ENCODE assay signal across 8 mouse cellular contexts in the genomic region with DNA sequence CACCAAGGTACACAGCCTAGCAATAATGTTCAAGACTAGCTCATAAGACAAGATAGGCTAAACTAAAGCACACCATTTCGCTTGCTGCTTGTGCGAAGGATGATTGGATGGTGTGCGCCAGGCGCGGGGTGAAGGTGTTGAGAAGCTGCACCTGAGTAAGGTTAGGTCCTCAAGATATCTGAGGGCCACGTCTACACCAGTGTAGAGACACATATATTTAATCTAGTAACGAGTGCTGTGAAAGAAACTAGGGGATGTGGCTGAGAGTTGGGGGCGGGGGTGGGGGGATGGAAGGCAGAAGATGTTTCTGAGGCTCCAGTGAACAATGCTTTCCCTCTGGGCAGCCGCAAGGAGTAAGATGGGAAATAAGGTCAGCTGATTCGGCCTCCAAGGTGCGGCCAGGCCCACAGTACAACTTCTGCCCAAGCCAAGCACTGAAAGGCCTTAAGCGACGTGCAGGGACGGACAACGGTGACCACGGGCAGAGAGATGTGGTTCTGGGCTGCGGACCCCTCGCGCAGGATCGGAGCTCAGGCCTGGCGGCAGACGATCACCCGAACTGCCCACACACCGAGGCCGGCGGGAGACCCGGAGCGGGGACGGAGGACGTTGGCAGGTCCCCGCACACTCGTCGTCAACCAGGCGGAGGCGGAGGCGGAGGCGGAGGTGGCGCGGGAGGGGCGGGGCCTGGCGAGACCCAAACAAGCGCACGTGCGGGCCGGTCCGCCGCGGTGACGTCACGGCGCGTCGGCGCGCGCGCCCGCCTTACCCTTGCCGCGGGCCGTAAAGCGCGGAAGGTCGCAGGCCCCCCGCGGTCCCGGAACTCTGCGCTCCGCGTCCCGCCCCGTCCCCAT. TPM values are rescaled to one million over a fixed set of nuclear protein-coding genes. Genes with fewer than 3 reads are reported as not detected.
DNase-seq lines count a peak whose midpoint lies in the region; ATAC-seq and TF ChIP-seq lines count a peak whose summit lies in the region.

A gene (plus strand): TSS at position 766 of the 854 bp plus-strand sequence.

- H3K9ac ChIP-seq in heart, embryonic 11.5 days (ENCODE audit: low read depth, low read length): peak within 1 kb of the TSS; percentile 75
- H3K9ac ChIP-seq in kidney, embryonic 16.5 days (replicated peaks; ENCODE audit: low read length): peak within 1 kb of the TSS; percentile 75
- H3K9ac ChIP-seq in liver, adult 2 months (ENCODE audit: low read depth, low read length): peak within 1 kb of the TSS; percentile 84

- ATAC-seq in erythroblast, adult 5-6 weeks (replicated peaks; ENCODE audit: low FRiP score, poor library complexity, severe bottlenecking): peak; percentile 93
- peak; percentile 93 for ATAC-seq in heart, embryonic 11.5 days (replicated peaks; ENCODE audit: insufficient number of reproducible peaks, low FRiP score, low TSS enrichment)
- peak; percentile 95 for ATAC-seq in kidney, embryonic 16.5 days (ENCODE audit: low FRiP score, low TSS enrichment)

- DNase-seq in B cell, adult 2 months: peak; percentile 95 to 96
- peak; percentile 90 for DNase-seq in brain, adult 2 months (ENCODE audit: low read depth, low spot score)
- DNase-seq in liver, adult 2 months (ENCODE audit: extremely low read depth, low read depth, low spot score): peak; percentile 53
- DNase-seq in splenic B cell, adult 2 months (ENCODE audit: low read depth, low spot score): peak; percentile 94

- no peak within 1 kb of the TSS for H3K27ac ChIP-seq in heart, embryonic 11.5 days (ENCODE audit: low read depth, low read length)
- peak within 1 kb of the TSS; percentile 79 for H3K27ac ChIP-seq in kidney, embryonic 16.5 days (ENCODE audit: low read length)
- peak within 1 kb of the TSS; percentile 59 for H3K27ac ChIP-seq in liver, adult 2 months (replicated peaks; ENCODE audit: insufficient read depth, low read depth, low read length)

- H3K4me1 ChIP-seq in heart, embryonic 11.5 days (ENCODE audit: control insufficient read depth, insufficient read depth, low read length): peaks cover 13% of the 10 kb centered on the region
- peaks cover 15% of the 10 kb centered on the region; the same call in 1 of the 2 replicates for H3K4me1 ChIP-seq in kidney, embryonic 16.5 days (ENCODE audit: insufficient read depth, low read length)
- peaks cover 11% of the 10 kb centered on the region for H3K4me1 ChIP-seq in liver, adult 2 months (ENCODE audit: control insufficient read depth, insufficient read depth, low read length)

- peaks cover 18% of the 10 kb centered on the region for H3K79me2 ChIP-seq in liver, adult 2 months (ENCODE audit: control insufficient read depth, insufficient read depth, low read length)
- H3K79me2 ChIP-seq in myocyte (ENCODE audit: control insufficient read depth, insufficient read depth): peaks cover 17% of the 10 kb centered on the region

- H3ac ChIP-seq in myocyte (ENCODE audit: control insufficient read depth, insufficient read length): peak within 1 kb of the TSS; percentile 50

- H3K36me3 ChIP-seq in heart, embryonic 11.5 days (ENCODE audit: control insufficient read depth, insufficient read depth, low read length): no peaks in the 10 kb centered on the region
- no peaks in the 10 kb centered on the region for H3K36me3 ChIP-seq in kidney, embryonic 16.5 days (ENCODE audit: insufficient read depth, low read length)
- no peaks in the 10 kb centered on the region for H3K36me3 ChIP-seq in liver, adult 2 months (ENCODE audit: control insufficient read depth, insufficient read depth, low read length)
- H3K36me3 ChIP-seq in myocyte (ENCODE audit: control insufficient read depth, insufficient read depth): no peaks in the 10 kb centered on the region
- no peaks in the 10 kb centered on the region for H3K36me3 ChIP-seq in splenic B cell, adult 2 months (ENCODE audit: control insufficient read depth, insufficient read depth, low read length, poor library complexity, severe bottlenecking)

- WGBS in heart, embryonic 11.5 days (ENCODE audit: insufficient replicate concordance): 9% methylated on average over 36 of the region's 72 CpGs
- 6% methylated on average over 68 of the region's 72 CpGs for WGBS in kidney, embryonic 16.5 days
- whole genome bisulfite sequencing in liver, adult 2 months: 7% methylated on average over 67 of the region's 72 CpGs

- TF ChIP-seq POLR2A in liver, adult 2 months (IDR thresholded peaks at IDR 0.05; ENCODE audit: extremely low read depth, insufficient read depth, low read length): 0 out of 2 replicates have a peak, but pooled peaks have one; percentile 23
- TF ChIP-seq POLR2A in myocyte (IDR thresholded peaks at IDR 0.05; ENCODE audit: insufficient read length, low read depth): peak; percentile 55

- no peaks in the 10 kb centered on the region for H3K27me3 ChIP-seq in heart, embryonic 11.5 days (ENCODE audit: control insufficient read depth, insufficient read depth, low read length)
- H3K27me3 ChIP-seq in kidney, embryonic 16.5 days (ENCODE audit: insufficient read depth, low read length): no peaks in the 10 kb centered on the region
- no peaks in the 10 kb centered on the region for H3K27me3 ChIP-seq in liver, adult 2 months (ENCODE audit: control insufficient read depth, insufficient read depth, low read length)
- no peaks in the 10 kb centered on the region for H3K27me3 ChIP-seq in myocyte (ENCODE audit: control insufficient read depth, insufficient read depth, insufficient read length)
- H3K27me3 ChIP-seq in splenic B cell, adult 2 months (ENCODE audit: control insufficient read depth, insufficient read depth, low read length, poor library complexity, severe bottlenecking): no peaks in the 10 kb centered on the region

- no peaks in the 10 kb centered on the region for H3K9me3 ChIP-seq in heart, embryonic 11.5 days (replicated peaks; ENCODE audit: control insufficient read depth, low read length)
- H3K9me3 ChIP-seq in kidney, embryonic 16.5 days (ENCODE audit: low read length): no peaks in the 10 kb centered on the region

- no peak for TF ChIP-seq CTCF in liver, adult 2 months (IDR thresholded peaks at IDR 0.05; ENCODE audit: low read depth, low read length)

- H3K4me3 ChIP-seq in heart, embryonic 11.5 days (ENCODE audit: low read depth, low read length): peak within 1 kb of the TSS; percentile 68
- peak within 1 kb of the TSS; percentile 69 for H3K4me3 ChIP-seq in kidney, embryonic 16.5 days (ENCODE audit: low read length)
- H3K4me3 ChIP-seq in liver, adult 2 months (ENCODE audit: insufficient read depth, low read depth, low read length): peak within 1 kb of the TSS; percentile 69
- H3K4me3 ChIP-seq in myocyte: peak within 1 kb of the TSS; percentile 29

- peak within 1 kb of the TSS; percentile 87 for H3K4me2 ChIP-seq in heart, embryonic 11.5 days
- peak within 1 kb of the TSS; percentile 87 for H3K4me2 ChIP-seq in kidney, embryonic 16.5 days (replicated peaks; ENCODE audit: low read depth, low read length)
- peak within 1 kb of the TSS; percentile 91 for H3K4me2 ChIP-seq in myocyte (ENCODE audit: low read depth)

TF ChIP-seq in myocyte, 11 proteins besides CTCF, POLR2A, EP300 and RAD21:
- TF ChIP-seq TCF3 (IDR thresholded peaks at IDR 0.05; ENCODE audit: insufficient read length, low read depth) (no peak), POLR2AphosphoS2 (IDR thresholded peaks at IDR 0.05; ENCODE audit: insufficient read length, low read depth) (peak; percentile 19), MYOD1 (IDR thresholded peaks at IDR 0.05; ENCODE audit: control insufficient read depth in 1 of 3, insufficient read length in 2 of 3, low read depth in 2 of 3) (no peak), SRF (IDR thresholded peaks at IDR 0.05; ENCODE audit: control insufficient read depth, insufficient read length, low read depth) (no peak), USF1 (IDR thresholded peaks at IDR 0.05; ENCODE audit: low read depth) (no peak), CEBPB (IDR thresholded peaks at IDR 0.05; ENCODE audit: insufficient read depth, poor library complexity, severe bottlenecking) (no peak), MAX (IDR thresholded peaks at IDR 0.05; ENCODE audit: low read depth) (no peak)
TF ChIP-seq in myocyte: peak in this region for 1.

RNA-seq across cellular contexts. Expression of the gene that starts here (rescaled TPM):
- total RNA-seq in erythroblast, adult 5-6 weeks (2015; ENCODE audit: low replicate concordance): 1.5 and 5.0 TPM in 2 replicates
- total RNA-seq in erythroblast, adult 5-6 weeks (2017; ENCODE audit: low replicate concordance): 3.6 and 4.8 TPM in 2 replicates
- polyA plus RNA-seq in heart, embryonic 11.5 days (2014; fragmentation: Nextera tagmentation; extraction: Ambion mirVana): 6.3 and 8.2 TPM in 2 replicates
- polyA plus RNA-seq in kidney, embryonic 16.5 days (2015; fragmentation: Nextera tagmentation; extraction: Ambion mirVana): 10.5 and 12.7 TPM in 2 replicates
- 18.3 and 18.4 TPM in 2 replicates for total RNA-seq in liver, adult 2 months (2014; rRNA removed)
- polyA plus RNA-seq in liver, adult 2 months (2012; rRNA removed): 7.7 and 9.6 TPM in 2 replicates
- 8.6 TPM for polyA plus RNA-seq in myocyte (2012; fragmentation: generic; extraction: Trizol)
